In genomic region chr7:16584384-16584783, GRCm38 (mm10) we compare ENCODE assay signal across 16 mouse cellular contexts. TPM values are rescaled to one million over a fixed set of nuclear protein-coding genes. Genes with fewer than 3 reads are reported as not detected.
DNase-seq lines count a peak whose midpoint lies in the region; ATAC-seq and TF ChIP-seq lines count a peak whose summit lies in the region.
"Had no signal": no experiment of that assay in that cellular context is flagged by ENCODE, and none has a peak within 500 bp of the region (broad histone marks: within the 10 kb centered on the region; RNA-seq: fewer than 3 reads in every experiment).

No protein-coding gene starts in this region.

- H3K4me1 ChIP-seq in heart, embryonic 10.5 days = peaks cover 89% of the 10 kb centered on the region
- peaks cover 13% of the 10 kb centered on the region for H3K4me1 ChIP-seq in lung, embryonic 14.5 days (ENCODE audit: insufficient read depth)

- no peaks in the 10 kb centered on the region for H3K27me3 ChIP-seq in heart, embryonic 10.5 days (ENCODE audit: insufficient read depth, poor library complexity, severe bottlenecking)
- no peaks in the 10 kb centered on the region for H3K27me3 ChIP-seq in lung, embryonic 14.5 days (ENCODE audit: insufficient read depth, low read length)
- H3K27me3 ChIP-seq: embryonic facial prominence, embryonic 13.5 days; neural tube, embryonic 15.5 days had no signal

- no peak for ATAC-seq in lung, embryonic 14.5 days (ENCODE audit: insufficient read depth)
- ATAC-seq: forebrain, postnatal 0 days; inflammation-experienced regulatory T-cells, adult 6 months had no signal

- H3K9me3 ChIP-seq in heart, embryonic 10.5 days = no peaks in the 10 kb centered on the region
- H3K9me3 ChIP-seq in lung, embryonic 14.5 days (ENCODE audit: low read depth, low read length) = no peaks in the 10 kb centered on the region
- H3K9me3 ChIP-seq: embryonic facial prominence, embryonic 13.5 days; limb, embryonic 10.5 days; neural tube, embryonic 15.5 days had no signal

- 0 out of 2 replicates have a peak overlapping the region, but pooled peaks have one; percentile 0 for H3K4me2 ChIP-seq in lung, embryonic 14.5 days
- H3K4me2 ChIP-seq: embryonic facial prominence, embryonic 13.5 days; neural tube, embryonic 15.5 days had no signal

- H3K27ac ChIP-seq in heart, embryonic 10.5 days = peak overlapping the region; percentile 80
- peak overlapping the region; percentile 21; the same call in 1 of the 2 replicates for H3K27ac ChIP-seq in lung, embryonic 14.5 days (ENCODE audit: low read depth)
- H3K27ac ChIP-seq: embryonic facial prominence, embryonic 13.5 days; limb, embryonic 10.5 days; neural tube, embryonic 15.5 days had no signal

- intact Hi-C loops in heart, postnatal 10 days (cut with DNase I) = no loop called here

- no peak overlapping the region for H3K4me3 ChIP-seq in heart, embryonic 10.5 days
- no peak overlapping the region for H3K4me3 ChIP-seq in lung, embryonic 14.5 days (ENCODE audit: low read depth, low read length)
- H3K4me3 ChIP-seq: embryonic facial prominence, embryonic 13.5 days; limb, embryonic 10.5 days; neural tube, embryonic 15.5 days had no signal

- no peak for DNase-seq in heart, embryonic 10.5 days (ENCODE audit: low spot score)
- no peak for DNase-seq in heart, adult 9 months (ENCODE audit: low spot score in 2 of 2)
- DNase-seq in lung, embryonic 14.5 days = peak; percentile 65
- DNase-seq in lung, postnatal 25 days (ENCODE audit: low spot score) = no peak
- DNase-seq in cerebellum, adult 18-20 months = peak; percentile 58 to 64
- peak; percentile 29 to 34 for DNase-seq in heart, postnatal 10 days
- DNase-seq in layer of hippocampus, postnatal 36 days = no peak
- no peak for DNase-seq in adrenal gland, adult 18-20 months (ENCODE audit: low spot score in 2 of 2)
- DNase-seq: forebrain, postnatal 0 days; lung, postnatal 14 days; right cerebral cortex, postnatal 14 days; thymus, adult 2 months had no signal

- no peak for TF ChIP-seq CTCF in lung, embryonic 14.5 days (IDR thresholded peaks at IDR 0.05; ENCODE audit: low read depth)

- H3K9ac ChIP-seq in lung, embryonic 14.5 days = no peak overlapping the region
- H3K9ac ChIP-seq: embryonic facial prominence, embryonic 13.5 days; forebrain, postnatal 0 days; neural tube, embryonic 15.5 days had no signal

- H3K36me3 ChIP-seq in heart, embryonic 10.5 days = 0 out of 2 replicates have a peak, but pooled peaks cover 4% of the 10 kb centered on the region
- H3K36me3 ChIP-seq in lung, embryonic 14.5 days (ENCODE audit: insufficient read depth) = peaks cover 4% of the 10 kb centered on the region; the same call in 1 of the 2 replicates
- H3K36me3 ChIP-seq: neural tube, embryonic 15.5 days had no signal

RNA-seq across cellular contexts. Expression of gene Arhgap35, which starts 30.4 kb away (rescaled TPM):
- polyA plus RNA-seq in heart, embryonic 10.5 days (2016; fragmentation: Nextera tagmentation; extraction: Ambion mirVana) = 18.3 and 20.0 TPM in 2 replicates
- polyA plus RNA-seq in lung, embryonic 14.5 days (2014; fragmentation: Nextera tagmentation; extraction: Ambion mirVana) = 29.6 and 30.5 TPM in 2 replicates
- total RNA-seq in heart, postnatal 10 days (2021) = 10 to 100 TPM; 52.5 to 62.2 TPM
- total RNA-seq in layer of hippocampus, postnatal 36 days (2021) = 100 to 1,000 TPM; 129 to 133 TPM
- total RNA-seq in adrenal gland, adult 18-20 months (2021) = 10 to 100 TPM; 54.3 to 63.1 TPM

Comparison
In these comparisons a context has a peak if more than half of its experiments do, and no peak if none do; other contexts are left out.
1. DNase-seq: peak in lung, embryonic 14.5 days (single experiment), cerebellum, adult 18-20 months (2 of 2) and heart, postnatal 10 days (2 of 2); none in heart, embryonic 10.5 days (single experiment), heart, adult 9 months (0 of 2), lung, postnatal 25 days (single experiment), layer of hippocampus, postnatal 36 days (0 of 2) and adrenal gland, adult 18-20 months (0 of 2).